Mouse (Mus musculus): ENCODE data around the gene Ifi213. TPM values are rescaled to one million over a fixed set of nuclear protein-coding genes. Genes with fewer than 3 reads are reported as not detected.
"Not testable (repeated sequence)": the region's sequence is repeated elsewhere in the genome, so short reads cannot be mapped to it uniquely, and the experiment has no call there.

Gene Ifi213
- not detected for total RNA-seq (2021)
- long read RNA-seq, experiment 1: 0 reads
- long read RNA-seq, experiment 2: 0 reads

GRCm38 (mm10) chr1:173598838-173599494, at the start of gene Ifi213:
Gene Ifi213 (minus strand): TSS chr1:173599274.
- not testable (repeated sequence) for DNase-seq (ENCODE audit: low spot score in 2 of 2)

GRCm38 (mm10) chr1:173645393-173645792, 46.3 kb upstream of the Ifi213 start:
- no peak for DNase-seq (ENCODE audit: low spot score in 2 of 2)

GRCm38 (mm10) chr1:173633969-173634645, 35.0 kb upstream of the Ifi213 start:
- DNase-seq (ENCODE audit: low spot score in 2 of 2): no peak

- DNase-seq (ENCODE audit: low spot score in 2 of 2): not testable (repeated sequence)
Observed at GRCm38 (mm10) chr1:173630622-173631021, 31.5 kb upstream of the Ifi213 start, which contains the start of gene Ifi209. Gene Ifi209 (plus strand): TSS chr1:173630917.

GRCm38 (mm10) chr1:173626686-173627085, 27.6 kb upstream of the Ifi213 start:
- no peak for DNase-seq (ENCODE audit: low spot score in 2 of 2)

GRCm38 (mm10) chr1:173624052-173624451, 25.0 kb upstream of the Ifi213 start:
- DNase-seq (ENCODE audit: low spot score in 2 of 2): no peak

GRCm38 (mm10) chr1:173622216-173622615, 23.1 kb upstream of the Ifi213 start:
- not testable (repeated sequence) for DNase-seq (ENCODE audit: low spot score in 2 of 2)

GRCm38 (mm10) chr1:173610291-173610690, 11.2 kb upstream of the Ifi213 start:
- DNase-seq (ENCODE audit: low spot score in 2 of 2): not testable (repeated sequence)

- DNase-seq (ENCODE audit: low spot score in 2 of 2): not testable (repeated sequence)
Observed at GRCm38 (mm10) chr1:173589698-173590097, 9.4 kb downstream of the Ifi213 start.

GRCm38 (mm10) chr1:173579921-173580585, 19.0 kb downstream of the Ifi213 start:
- no peak for DNase-seq (ENCODE audit: low spot score in 2 of 2)

GRCm38 (mm10) chr1:173579079-173579478, 20.0 kb downstream of the Ifi213 start:
- no peak for DNase-seq (ENCODE audit: low spot score in 2 of 2)

GRCm38 (mm10) chr1:173550491-173551050, 48.5 kb downstream of the Ifi213 start:
- DNase-seq (ENCODE audit: low spot score in 2 of 2): not testable (repeated sequence)

GRCm38 (mm10) chr1:173548798-173549197, 50.3 kb downstream of the Ifi213 start:
- DNase-seq (ENCODE audit: low spot score in 2 of 2): not testable (repeated sequence)

- not testable (repeated sequence) for DNase-seq (ENCODE audit: low spot score in 2 of 2)
Observed at GRCm38 (mm10) chr1:173535791-173536190, 63.3 kb downstream of the Ifi213 start, which contains the start of gene Ifi214. Gene Ifi214 (minus strand): TSS chr1:173535957.

GRCm38 (mm10) chr1:173521452-173521851, 77.6 kb downstream of the Ifi213 start:
- no peak for DNase-seq (ENCODE audit: low spot score in 2 of 2)

Small RNAs within 50 kb of the gene (microRNA-seq; reads per million reads assigned to microRNA genes)
- gene Gm44339 (0 reads per million in 2 experiments), gene Gm44481 (0 reads per million in 2 experiments)

Other genes with a start within 250 kb of the Ifi213 start
- gene Aim2, start 248.4 kb downstream of the Ifi213 start, total RNA-seq (2021): 1 to 10 TPM; 2.9 to 4.0 TPM
- gene Cadm3, start 231.6 kb downstream of the Ifi213 start, total RNA-seq (2021): 100 to 1,000 TPM; 351 to 367 TPM
- not detected for gene Ifi206, start 108.2 kb downstream of the Ifi213 start, total RNA-seq (2021)
- not detected for gene Ifi214, start 63.3 kb downstream of the Ifi213 start, total RNA-seq (2021)
- not detected for gene Ifi209, start 31.6 kb upstream of the Ifi213 start, total RNA-seq (2021)
- not detected for gene Ifi208, start 74.4 kb upstream of the Ifi213 start, total RNA-seq (2021)
- under 1 TPM; 0.17 to 0.18 TPM for gene Ifi207, start 142.5 kb upstream of the Ifi213 start, total RNA-seq (2021)
- under 1 TPM; 0.33 to 0.85 TPM for gene Ifi204, start 167.7 kb upstream of the Ifi213 start, total RNA-seq (2021)

Data from layer of hippocampus, postnatal 14 days (tissue).